Mouse (Mus musculus) bone marrow, adult 2 months (tissue): ENCODE measurements around the gene Kdm1a. TPM values are rescaled to one million over a fixed set of nuclear protein-coding genes. Genes with fewer than 3 reads are reported as not detected.
A peak's percentile ranks its signal among the peaks of the same experiment; 100 is the strongest.

Experiments used
- H3K27ac ChIP-seq: fragments of 200-500 bp; 2 replicates; pipeline ENCODE4 v1.5.1; 2012; ENCODE audit warnings: low read depth, mild to moderate bottlenecking, control low read depth, inconsistent platforms, low read length; ENCODE audit not compliant: control insufficient read depth, poor library complexity, insufficient read depth
- H3K4me1 ChIP-seq: fragments of 200-500 bp; 2 replicates; pipeline ENCODE4 v1.6.1; 2011; ENCODE audit warnings: low read length; ENCODE audit not compliant: control insufficient read depth, insufficient read depth
- H3K4me3 ChIP-seq: fragments of 200-500 bp; replicated peaks from 2 replicates; pipeline ENCODE3; 2011; ENCODE audit warnings: mild to moderate bottlenecking, low read depth, low read length, control low read depth; ENCODE audit not compliant: control insufficient read depth
- CTCF ChIP-seq: fragments of 200-500 bp; IDR thresholded peaks from 2 replicates; pipeline ENCODE4 v1.5.1; 2011; ENCODE audit warnings: low read length, control low read depth; ENCODE audit not compliant: control insufficient read depth, insufficient read depth
- POLR2A ChIP-seq: fragments of 200-500 bp; IDR thresholded peaks from 2 replicates; pipeline ENCODE4 v1.6.1; 2011; ENCODE audit warnings: low read depth, mild to moderate bottlenecking, control low read depth, low read length, borderline replicate concordance; ENCODE audit not compliant: control insufficient read depth
- WGBS: fragments of 180-500 bp; shearing (Covaris S2); methylation state at CpG from one replicate; pipeline ENCODE4 v1.1.7; 2018; 5-methylcytosine and 5-hydroxymethylcytosine counted together
- polyA plus RNA-seq: library from polyadenylated mRNA; stranded (reverse); fragments of >200 nt; gene quantifications from 2 replicates; pipeline ENCODE4 v1.2.4, GENCODE M21; 2011; ENCODE audit warnings: low replicate concordance; ENCODE audit not compliant: missing spikeins, insufficient read depth, insufficient read length

Kdm1a gene
- polyA plus RNA-seq, 1 experiment, result 26.4 TPM

DNA sequence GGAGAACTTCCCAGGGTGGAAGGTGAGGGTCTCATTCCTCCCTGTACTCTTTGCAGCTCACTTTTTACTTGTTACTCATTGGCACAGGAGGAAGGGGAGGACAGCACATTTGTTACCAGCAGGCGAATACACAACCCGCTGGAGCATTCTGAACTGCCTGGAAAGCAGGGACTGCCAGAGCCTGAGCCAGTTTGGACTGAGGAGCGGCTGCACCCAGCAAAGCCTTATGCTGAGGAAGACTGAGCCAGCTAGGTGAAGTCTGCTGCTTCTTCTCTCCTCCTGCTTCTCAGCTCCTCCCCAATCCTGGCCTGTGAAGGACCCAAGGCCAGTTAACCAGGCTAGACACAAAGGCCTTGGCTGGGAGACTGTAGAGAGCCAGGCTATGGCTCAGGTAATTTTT lies 57.4 kb downstream of the Kdm1a start:
- Histone ChIP-seq H3K4me1 (no peaks in the 10 kb centered on the region), H3K4me3 (no peak overlapping the region), H3K27ac (no peak overlapping the region)
- WGBS, result 92% methylated on average over 3 of the region's 3 CpGs
- TF ChIP-seq CTCF, result no peak
- no peak for TF ChIP-seq POLR2A

DNA sequence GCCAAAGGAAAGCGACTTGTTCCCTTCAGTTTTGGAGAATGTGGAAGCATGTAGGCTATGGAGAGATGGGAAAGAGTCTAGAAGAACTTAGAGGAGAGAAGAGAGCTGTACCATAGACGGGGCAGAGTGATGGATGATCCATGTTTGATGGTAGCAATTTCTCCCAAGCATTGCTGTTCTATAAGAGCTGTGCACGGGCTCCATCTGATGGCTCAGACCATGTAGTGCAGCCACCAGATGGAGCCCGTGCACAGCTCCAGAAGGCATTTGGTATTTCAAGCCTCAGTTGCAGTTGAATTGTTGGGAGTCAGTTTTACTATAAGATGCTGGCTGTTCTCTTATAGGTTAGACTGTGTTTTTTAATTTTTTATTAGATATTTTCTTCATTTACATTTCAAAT lies 76.1 kb downstream of the Kdm1a start:
- WGBS, result 23% methylated on average over 4 of the region's 4 CpGs
- TF ChIP-seq CTCF (peak; percentile 54; the same call in 1 of the 2 replicates), POLR2A (no peak)
- Histone ChIP-seq H3K27ac (no peak overlapping the region), H3K4me3 (no peak overlapping the region), H3K4me1 (no peaks in the 10 kb centered on the region)

DNA sequence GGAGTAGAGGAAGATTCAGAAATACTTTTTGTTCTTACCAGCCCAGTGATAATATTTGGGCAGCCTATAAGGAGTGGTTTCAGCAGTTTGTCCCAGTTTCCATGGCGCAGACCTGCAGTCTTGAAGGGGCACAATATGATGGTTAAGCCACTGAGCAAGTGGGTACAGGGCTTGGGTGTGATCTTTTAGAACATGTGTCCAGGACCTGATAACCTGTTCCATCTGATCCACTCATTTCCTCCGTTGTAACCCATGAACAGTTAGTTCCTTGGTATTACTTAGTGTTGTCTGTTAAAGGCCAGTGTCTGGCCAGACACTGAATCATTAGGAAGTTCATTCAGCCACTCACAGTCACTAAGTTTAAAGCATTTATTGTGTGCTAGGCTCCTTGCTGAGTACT lies 78.2 kb downstream of the Kdm1a start:
- 74% methylated on average over 2 of the region's 2 CpGs for WGBS
- Histone ChIP-seq H3K4me1 (no peaks in the 10 kb centered on the region), H3K4me3 (no peak overlapping the region), H3K27ac (no peak overlapping the region)
- no peak for TF ChIP-seq CTCF
- no peak for TF ChIP-seq POLR2A

DNA sequence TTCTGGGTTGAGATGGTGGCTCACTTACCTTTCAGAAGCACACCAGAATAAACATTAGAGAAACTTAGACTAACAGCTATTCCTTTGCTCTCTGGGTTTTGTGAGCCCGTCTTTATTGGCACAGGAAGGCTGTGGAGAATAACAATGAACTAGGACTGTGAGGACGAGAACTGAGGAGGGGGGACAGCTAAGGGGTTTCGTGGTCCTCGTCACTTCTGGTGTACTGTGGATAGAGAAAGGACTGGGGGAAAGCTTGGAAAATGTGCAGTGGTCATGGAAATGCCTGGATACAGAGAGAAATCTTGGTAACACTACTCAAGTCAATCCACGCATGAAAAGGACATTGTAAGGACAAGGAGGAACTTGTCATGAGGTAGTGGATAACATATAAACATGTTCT lies 80.6 kb downstream of the Kdm1a start:
- H3K4me3 ChIP-seq, result no peak overlapping the region
- WGBS, result 76% methylated on average over 5 of the region's 5 CpGs
- H3K27ac ChIP-seq, result no peak overlapping the region
- no peaks in the 10 kb centered on the region for H3K4me1 ChIP-seq
- no peak for TF ChIP-seq CTCF
- no peak for TF ChIP-seq POLR2A

DNA sequence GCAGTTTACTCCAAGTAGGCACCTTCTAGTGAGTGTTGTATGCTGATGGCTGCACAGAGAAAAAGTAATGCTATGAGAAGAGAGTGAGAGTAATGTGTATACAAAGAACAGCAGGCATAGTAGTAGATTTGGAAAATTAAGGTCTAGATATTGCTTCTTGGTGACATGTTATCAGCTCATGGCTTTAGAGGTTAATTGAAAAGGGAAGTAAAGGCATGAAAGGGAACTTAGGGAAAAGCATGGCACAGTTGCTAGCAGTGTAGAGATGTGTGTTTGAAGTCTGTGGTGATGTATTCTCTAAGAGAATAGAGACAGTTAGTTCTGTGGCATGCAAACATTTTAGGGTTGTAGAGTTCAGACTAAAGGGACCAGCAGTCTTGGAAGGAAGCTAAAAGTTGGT lies 82.7 kb downstream of the Kdm1a start:
- no peak overlapping the region for H3K27ac ChIP-seq
- no peak overlapping the region for H3K4me3 ChIP-seq
- TF ChIP-seq POLR2A, result no peak
- TF ChIP-seq CTCF, result no peak
- no peaks in the 10 kb centered on the region for H3K4me1 ChIP-seq

DNA sequence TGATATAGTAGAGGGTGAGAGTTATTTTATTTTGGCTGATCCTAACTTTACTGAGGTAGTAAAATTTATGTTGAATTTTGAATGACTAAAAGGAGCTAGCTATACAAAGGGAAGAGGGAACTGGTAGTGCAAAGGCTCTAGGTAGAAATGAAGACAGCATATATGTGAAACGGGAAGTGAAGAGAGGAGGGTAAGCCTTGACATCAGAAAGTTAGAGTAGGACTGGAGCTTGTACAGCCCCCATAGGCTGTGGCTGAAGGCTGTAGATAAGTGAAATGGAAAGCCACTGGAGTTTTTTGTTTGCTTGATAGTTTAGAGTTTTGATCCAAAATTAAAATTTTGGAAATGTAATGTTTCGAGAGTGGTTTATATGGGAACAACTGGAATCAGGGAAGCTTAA lies 83.9 kb downstream of the Kdm1a start:
- Histone ChIP-seq H3K4me1 (no peaks in the 10 kb centered on the region), H3K27ac (no peak overlapping the region), H3K4me3 (no peak overlapping the region)
- TF ChIP-seq CTCF (no peak), POLR2A (no peak)
- 47% methylated on average over 2 of the region's 2 CpGs for WGBS

DNA sequence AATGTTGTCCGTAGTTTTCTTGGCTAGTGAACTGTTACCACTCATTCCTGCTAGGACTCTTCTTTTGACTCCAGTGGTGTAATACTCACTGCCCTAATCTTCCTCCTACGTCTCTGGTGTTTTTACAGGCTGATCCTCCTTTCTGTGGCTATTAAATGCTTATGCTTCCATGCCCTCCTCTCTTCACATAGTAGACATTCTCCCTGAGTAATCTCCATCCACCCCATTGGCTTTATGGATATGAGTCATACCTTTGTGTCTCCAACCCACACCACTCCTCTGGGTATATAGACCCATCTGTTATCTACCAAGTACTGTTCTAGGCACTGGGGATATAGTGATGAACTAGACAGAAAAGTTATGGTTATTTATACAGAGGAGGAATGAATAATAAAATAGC lies 84.4 kb downstream of the Kdm1a start:
- Histone ChIP-seq H3K27ac (no peak overlapping the region), H3K4me1 (no peaks in the 10 kb centered on the region), H3K4me3 (no peak overlapping the region)
- 71% methylated on average over 2 of the region's 2 CpGs for WGBS
- TF ChIP-seq CTCF (no peak), POLR2A (no peak)

DNA sequence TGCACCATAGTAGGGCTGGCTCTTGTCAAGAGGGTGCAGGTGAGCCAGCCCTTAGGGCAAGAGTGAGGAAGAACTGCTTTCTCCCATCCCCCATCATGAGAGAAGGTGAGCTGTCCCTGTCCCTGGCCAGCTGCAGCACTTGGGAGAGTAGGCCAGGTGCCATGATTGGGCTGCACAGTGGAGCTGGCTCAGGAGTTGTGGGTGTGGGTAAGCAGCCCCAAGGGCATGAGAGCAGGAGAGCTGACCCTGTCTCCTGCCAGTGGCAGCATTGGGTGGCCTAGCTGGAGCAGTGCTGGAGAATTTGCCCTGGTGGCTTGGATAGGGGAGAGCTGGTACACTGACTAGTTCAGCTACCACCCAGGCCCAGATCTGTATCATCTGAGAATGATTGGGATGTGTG lies 89.6 kb downstream of the Kdm1a start:
- H3K4me1 ChIP-seq, result no peaks in the 10 kb centered on the region
- no peak overlapping the region for H3K4me3 ChIP-seq
- no peak overlapping the region for H3K27ac ChIP-seq
- no peak for TF ChIP-seq POLR2A
- TF ChIP-seq CTCF, result no peak

DNA sequence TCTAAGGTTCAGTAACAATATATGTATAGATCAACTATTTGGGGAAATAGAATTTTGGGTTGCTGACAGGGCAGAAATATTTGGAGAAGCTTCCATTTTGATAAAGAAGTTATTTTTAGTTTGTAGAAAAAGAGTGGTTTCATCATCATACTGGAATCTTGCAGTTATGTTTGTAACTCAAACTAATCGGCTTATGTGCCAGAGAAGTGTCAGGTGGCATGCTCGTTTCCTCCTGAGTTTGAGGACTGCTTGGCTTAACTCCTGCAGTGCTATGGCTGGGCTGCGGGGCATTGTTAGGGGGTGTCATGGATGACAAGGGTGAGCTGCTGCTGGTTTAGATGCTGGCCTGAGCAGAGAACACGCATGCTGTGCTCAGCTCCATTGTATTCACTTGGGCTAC lies 90.8 kb downstream of the Kdm1a start:
- no peak overlapping the region for H3K4me3 ChIP-seq
- WGBS, result 45% methylated on average over 4 of the region's 4 CpGs
- H3K27ac ChIP-seq, result no peak overlapping the region
- no peak for TF ChIP-seq POLR2A
- no peak for TF ChIP-seq CTCF
- H3K4me1 ChIP-seq, result no peaks in the 10 kb centered on the region
